Mouse (Mus musculus) frontal cortex, postnatal 36 days (tissue): ENCODE results near the gene Dnajc12.
"Not testable (repeated sequence)": the region's sequence is repeated elsewhere in the genome, so short reads cannot be mapped to it uniquely, and the experiment has no call there.

ENCODE experiments used
- DNase-seq, 2 experiments: peaks; one replicate each; pipeline ENCODE4 v3.0.0; 2022; ENCODE audit warnings: low spot score in 2 of 2

Dnajc12 gene

GRCm38 (mm10) chr10:63429785-63430305, 47.6 kb downstream of the Dnajc12 start, which contains the start of gene Ctnna3:
Gene Ctnna3, plus strand, starts transcription at chr10:63430098.
- DNase-seq: peak; percentile 80 to 88

- DNase-seq: no peak
Measured at GRCm38 (mm10) chr10:63431221-63431736, 49.0 kb downstream of the Dnajc12 start.

GRCm38 (mm10) chr10:63432099-63432498, 49.9 kb downstream of the Dnajc12 start:
- no peak for DNase-seq

- DNase-seq: no peak
Measured at GRCm38 (mm10) chr10:63432887-63433286, 50.6 kb downstream of the Dnajc12 start.

GRCm38 (mm10) chr10:63438736-63439262, 56.6 kb downstream of the Dnajc12 start:
- DNase-seq: no peak

GRCm38 (mm10) chr10:63439694-63440228, 57.5 kb downstream of the Dnajc12 start:
- no peak for DNase-seq

GRCm38 (mm10) chr10:63444602-63445387, 62.6 kb downstream of the Dnajc12 start:
- DNase-seq: not testable (repeated sequence)

- no peak for DNase-seq
Measured at GRCm38 (mm10) chr10:63453926-63454325, 71.7 kb downstream of the Dnajc12 start.

- DNase-seq: no peak
Measured at GRCm38 (mm10) chr10:63455110-63455878, 73.1 kb downstream of the Dnajc12 start.

- DNase-seq: no peak
Measured at GRCm38 (mm10) chr10:63457292-63458128, 75.3 kb downstream of the Dnajc12 start.
